Mouse (Mus musculus) spleen, adult 2 months (tissue): Measurements from ENCODE around the gene Zkscan17.

ENCODE experiments used
- CTCF ChIP-seq: fragments of 200-500 bp; IDR thresholded peaks from 2 replicates; pipeline ENCODE4 v1.5.1; 2011; ENCODE audit warnings: mild to moderate bottlenecking, inconsistent platforms; ENCODE audit not compliant: insufficient read depth, insufficient read length, insufficient replicate concordance; ENCODE audit errors: extremely low read depth
- POLR2A ChIP-seq: fragments of 200-500 bp; IDR thresholded peaks from 2 replicates; pipeline ENCODE4 v1.6.1; 2011; ENCODE audit warnings: low read depth, low read length, inconsistent platforms

DNA sequence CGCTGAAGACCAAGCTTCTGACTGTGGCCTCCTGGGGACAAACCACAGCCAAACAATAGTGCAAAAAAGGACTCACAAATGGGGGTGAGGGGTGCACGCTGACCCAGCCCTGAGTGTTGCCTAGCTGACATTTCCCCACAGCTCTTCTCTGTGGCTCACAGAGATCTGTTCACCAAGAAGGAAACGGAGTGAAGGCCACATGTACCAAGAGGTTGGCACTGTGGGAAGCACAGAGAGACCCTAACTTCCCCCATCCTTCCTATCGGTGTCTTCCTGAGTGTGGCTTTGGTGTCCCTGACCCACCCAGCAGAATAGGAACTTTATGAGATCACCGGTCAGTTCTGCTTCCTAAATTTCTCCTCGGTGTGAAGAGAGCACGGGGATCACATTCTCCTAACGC is 28.0 kb upstream of the Zkscan17 start:
- TF ChIP-seq CTCF: no peak
- TF ChIP-seq POLR2A: no peak
